Mouse (Mus musculus) heart, adult 2 months (tissue): ENCODE data around the gene Polr1b. TPM values are rescaled to one million over a fixed set of nuclear protein-coding genes. Genes with fewer than 3 reads are reported as not detected.

ENCODE experiments used
- DNase-seq, 2 experiments: peaks; one replicate each; pipeline ENCODE4 v3.0.0; 2021
- H3K27ac ChIP-seq: fragments of 200-600 bp; 2 replicates; pipeline ENCODE4 v1.8.1; 2022
- H3K27me3 ChIP-seq: fragments of 200-500 bp; 2 replicates; pipeline ENCODE4 v1.6.1; 2012; ENCODE audit warnings: mild to moderate bottlenecking, low read length, inconsistent platforms, mixed read lengths; ENCODE audit not compliant: control insufficient read depth, insufficient read depth
- H3K36me3 ChIP-seq: fragments of 200-500 bp; 2 replicates; pipeline ENCODE4 v1.6.1; 2012; ENCODE audit warnings: low read length, inconsistent platforms; ENCODE audit not compliant: control insufficient read depth, insufficient read depth
- H3K4me1 ChIP-seq: fragments of 200-500 bp; 2 replicates; pipeline ENCODE4 v1.6.1; 2011; ENCODE audit warnings: low read length; ENCODE audit not compliant: control insufficient read depth, insufficient read depth
- H3K4me3 ChIP-seq: fragments of 200-600 bp; 2 replicates; pipeline ENCODE4 v1.8.1; 2022
- H3K79me2 ChIP-seq: fragments of 200-500 bp; replicated peaks from 2 replicates; pipeline ENCODE4 v1.6.1; 2012; ENCODE audit warnings: mild to moderate bottlenecking, inconsistent platforms, low read length, moderate library complexity, mixed read lengths; ENCODE audit not compliant: control insufficient read depth, insufficient read depth
- H3K9ac ChIP-seq: fragments of 200-500 bp; 2 replicates; pipeline ENCODE4 v1.6.1; 2012; ENCODE audit warnings: low read depth, mild to moderate bottlenecking, control low read depth, inconsistent platforms, low read length, mixed read lengths
- CTCF ChIP-seq: fragments of 200-600 bp; IDR thresholded peaks from 2 replicates; pipeline ENCODE4 v1.8.1; 2022; ENCODE audit warnings: antibody characterized with exemption, mild to moderate bottlenecking, moderate library complexity
- EP300 ChIP-seq: fragments of 200-500 bp; IDR thresholded peaks from 2 replicates; pipeline ENCODE4 v1.6.1; 2011; ENCODE audit warnings: low read depth, low read length, control low read depth; ENCODE audit not compliant: insufficient read depth
- POLR2A ChIP-seq: fragments of 200-500 bp; IDR thresholded peaks from 2 replicates; pipeline ENCODE4 v1.6.1; 2011; ENCODE audit warnings: mild to moderate bottlenecking, low read depth, low read length, control low read depth; ENCODE audit not compliant: insufficient read depth
- WGBS: fragments of 180-500 bp; shearing (Covaris S2); methylation state at CpG from one replicate; pipeline ENCODE4 v1.1.7; 2018; 5-methylcytosine and 5-hydroxymethylcytosine counted together
- intact Hi-C: fragments of 180-260 bp; cut with DNase I; formaldehyde crosslinking; loops from one replicate; pipeline ENCODE4 v1.15.1; 2025
- polyA plus RNA-seq: library from polyadenylated mRNA; depleted of rRNA; stranded (reverse); fragments of >200 nt; gene quantifications from 2 replicates; pipeline ENCODE4 v1.2.3, GENCODE M21; 2012
- total RNA-seq, 2 experiments: library from RNA; stranded (reverse); gene quantifications; 2 replicates each; pipeline ENCODE4 v1.2.3; 2021

Gene Polr1b
- total and polyA plus RNA-seq, 3 experiments: 10.2 to 10.7 (median 10.6) TPM

DNA sequence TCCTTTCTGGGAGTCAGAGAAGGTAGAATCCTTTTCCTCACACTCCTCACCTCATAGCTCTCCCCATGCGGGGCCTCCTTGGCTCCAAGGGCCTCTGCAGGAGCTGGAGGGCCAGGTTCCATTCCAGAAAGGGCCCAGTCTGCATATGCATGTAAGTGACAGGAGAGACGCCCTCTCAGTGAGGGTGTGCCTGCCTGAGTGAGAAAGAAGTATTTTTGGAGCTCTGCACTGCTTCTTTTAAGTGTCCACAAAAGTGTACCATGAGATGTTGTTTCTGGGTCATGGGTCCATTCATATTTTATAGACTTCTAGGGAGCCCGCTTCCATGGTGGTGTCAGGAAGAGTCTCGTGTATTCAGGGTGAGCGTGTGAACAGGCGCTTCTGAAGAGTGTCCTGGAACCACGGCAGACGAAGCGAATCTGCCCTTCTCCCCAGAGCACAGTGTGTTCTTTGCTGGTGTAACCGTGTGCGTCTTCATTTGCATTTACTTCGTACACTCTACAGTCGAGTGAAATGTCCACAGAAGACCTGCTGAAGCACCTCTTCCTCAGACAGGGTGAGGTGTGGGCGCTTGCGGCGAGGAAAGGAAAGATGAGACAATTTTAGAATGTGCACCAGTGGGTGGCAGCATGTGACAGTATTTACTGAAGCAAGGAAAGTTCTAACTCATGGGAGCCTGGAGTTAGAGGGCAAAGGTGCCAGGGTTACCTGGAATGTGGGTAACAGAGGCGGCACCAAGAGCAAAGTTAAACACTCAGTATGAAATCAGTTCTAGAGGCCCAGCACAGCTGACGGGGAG lies 6.7 kb upstream of the Polr1b start:
- WGBS: 91% methylated on average over 18 of the region's 18 CpGs

GRCm38 (mm10) chr2:129112924-129113323 lies 12.1 kb downstream of the Polr1b start:
- TF ChIP-seq CTCF: no peak
- TF ChIP-seq POLR2A: no peak
- TF ChIP-seq EP300: no peak
- H3K9ac ChIP-seq: no peak overlapping the region
- H3K79me2 ChIP-seq: no peaks in the 10 kb centered on the region
- DNase-seq: no peak
- no peaks in the 10 kb centered on the region for H3K36me3 ChIP-seq
- no peak overlapping the region for H3K4me3 ChIP-seq
- no peaks in the 10 kb centered on the region for H3K27me3 ChIP-seq
- no peak overlapping the region for H3K27ac ChIP-seq
- no peaks in the 10 kb centered on the region for H3K4me1 ChIP-seq
- WGBS: 77% methylated on average over 5 of the region's 5 CpGs
- intact Hi-C loops: no loop called here

More for the DNA sequence above, 6.7 kb upstream of the Polr1b start:
- intact Hi-C loops: no loop called here
- no peaks in the 10 kb centered on the region for H3K4me1 ChIP-seq
- H3K27ac ChIP-seq: no peak overlapping the region
- no peaks in the 10 kb centered on the region for H3K79me2 ChIP-seq
- H3K27me3 ChIP-seq: no peaks in the 10 kb centered on the region
- no peak for DNase-seq
- H3K36me3 ChIP-seq: no peaks in the 10 kb centered on the region
- TF ChIP-seq EP300: no peak
- TF ChIP-seq POLR2A: no peak
- H3K4me3 ChIP-seq: no peak overlapping the region
- H3K9ac ChIP-seq: no peak overlapping the region

- intact Hi-C loops: no loop called here
- Histone ChIP-seq H3K79me2 (no peaks in the 10 kb centered on the region), H3K36me3 (no peaks in the 10 kb centered on the region), H3K27ac (no peak overlapping the region), H3K4me3 (no peak overlapping the region), H3K9ac (no peak overlapping the region), H3K27me3 (no peaks in the 10 kb centered on the region), H3K4me1 (no peaks in the 10 kb centered on the region)
- TF ChIP-seq EP300 (no peak), CTCF (no peak), POLR2A (no peak)
- whole genome bisulfite sequencing: 90% methylated on average over 9 of the region's 9 CpGs
- DNase-seq: no peak
These were observed 15.0 kb downstream of the Polr1b start for GRCm38 (mm10) chr2:129115706-129116367.

- intact Hi-C loops: no loop called here
- Histone ChIP-seq H3K4me3 (no peak overlapping the region), H3K9ac (no peak overlapping the region), H3K27ac (no peak overlapping the region), H3K4me1 (no peaks in the 10 kb centered on the region), H3K36me3 (no peaks in the 10 kb centered on the region), H3K79me2 (no peaks in the 10 kb centered on the region), H3K27me3 (no peaks in the 10 kb centered on the region)
- no peak for TF ChIP-seq POLR2A
- no peak for TF ChIP-seq CTCF
- TF ChIP-seq EP300: no peak
- 100% methylated on average over 1 of the region's 1 CpGs for WGBS
- DNase-seq: no peak
These were observed 15.6 kb downstream of the Polr1b start for GRCm38 (mm10) chr2:129116368-129116739.

- WGBS: 98% methylated on average over 12 of the region's 12 CpGs
- Histone ChIP-seq H3K4me1 (no peaks in the 10 kb centered on the region), H3K27me3 (no peaks in the 10 kb centered on the region), H3K79me2 (no peaks in the 10 kb centered on the region), H3K36me3 (no peaks in the 10 kb centered on the region), H3K9ac (no peak overlapping the region), H3K4me3 (no peak overlapping the region), H3K27ac (no peak overlapping the region)
- intact Hi-C loops: no loop called here
- no peak for DNase-seq
- TF ChIP-seq EP300 (no peak), POLR2A (no peak), CTCF (no peak)
These were observed 17.3 kb downstream of the Polr1b start for GRCm38 (mm10) chr2:129118061-129118460.

GRCm38 (mm10) chr2:129121986-129122385 lies 21.2 kb downstream of the Polr1b start:
- no peaks in the 10 kb centered on the region for H3K36me3 ChIP-seq
- no peak overlapping the region for H3K4me3 ChIP-seq
- H3K79me2 ChIP-seq: no peaks in the 10 kb centered on the region
- no peaks in the 10 kb centered on the region for H3K4me1 ChIP-seq
- H3K27me3 ChIP-seq: no peaks in the 10 kb centered on the region
- H3K9ac ChIP-seq: no peak overlapping the region
- intact Hi-C loops: no loop called here
- no peak for TF ChIP-seq POLR2A
- TF ChIP-seq CTCF: no peak
- TF ChIP-seq EP300: no peak
- H3K27ac ChIP-seq: no peak overlapping the region
- 97% methylated on average over 8 of the region's 8 CpGs for WGBS
- no peak for DNase-seq
